ENCODE assay signal across 26 mouse cellular contexts in the genomic region with DNA sequence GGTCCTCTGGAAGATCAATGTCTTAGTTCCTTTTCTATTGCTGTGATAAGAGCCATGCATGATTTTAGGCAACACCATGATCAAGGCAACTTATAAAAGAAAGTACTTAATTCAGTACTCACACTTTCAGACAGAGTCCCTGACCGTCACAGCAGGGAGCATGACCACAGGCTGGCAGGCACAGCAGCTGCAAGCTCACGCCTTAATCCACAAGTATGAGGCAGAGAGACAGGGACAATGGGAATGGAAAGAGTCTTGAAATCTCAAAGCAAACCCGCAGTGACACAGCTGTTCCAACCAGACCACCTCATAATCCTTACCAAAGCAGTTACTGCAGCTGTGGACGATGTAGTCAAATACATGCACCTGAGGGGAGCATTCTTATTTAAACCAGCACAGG. TPM values are rescaled to one million over a fixed set of nuclear protein-coding genes. Genes with fewer than 3 reads are reported as not detected.
"Had no signal": no experiment of that assay in that cellular context is flagged by ENCODE, and none has a peak within 500 bp of the region (broad histone marks: within the 10 kb centered on the region; RNA-seq: fewer than 3 reads in every experiment).

No protein-coding gene starts in this region.

- H3K4me2 ChIP-seq: kidney, embryonic 15.5 days; limb, embryonic 12.5 days; limb, embryonic 15.5 days; liver, embryonic 11.5 days; lung, embryonic 14.5 days; neural tube, embryonic 12.5 days had no signal

- H3K27ac ChIP-seq: kidney, embryonic 15.5 days; limb, embryonic 12.5 days; limb, embryonic 15.5 days; liver, embryonic 14.5 days; macrophage; midbrain, embryonic 10.5 days; neural tube, embryonic 12.5 days; stomach, postnatal 0 days had no signal

- ATAC-seq: intestine, postnatal 0 days; liver, postnatal 0 days; lung, postnatal 0 days had no signal

- DNase-seq: kidney, adult 2 months; kidney, postnatal 10 days; kidney, postnatal 4 days; left cerebral cortex, postnatal 4 days; liver, postnatal 0 days; lung, embryonic 14.5 days; right cerebral cortex, adult 18-20 months; right cerebral cortex, postnatal 14 days; right cerebral cortex, postnatal 4 days; thymus, adult 2 months; thymus, postnatal 14 days; thymus, postnatal 4 days had no signal

- H3K27me3 ChIP-seq: neural tube, embryonic 12.5 days had no signal

- H3K9me3 ChIP-seq: kidney, embryonic 15.5 days; limb, embryonic 12.5 days; limb, embryonic 15.5 days; megakaryocyte, embryonic 14.5 days; midbrain, embryonic 10.5 days; neural tube, embryonic 12.5 days had no signal

- H3K36me3 ChIP-seq: kidney, embryonic 15.5 days; limb, embryonic 12.5 days; limb, embryonic 15.5 days; midbrain, embryonic 10.5 days; neural tube, embryonic 12.5 days had no signal

- H3K9ac ChIP-seq: kidney, embryonic 15.5 days; limb, embryonic 12.5 days; limb, embryonic 15.5 days; liver, embryonic 14.5 days; liver, postnatal 0 days; lung, embryonic 14.5 days; neural tube, embryonic 12.5 days had no signal

- H3K4me3 ChIP-seq: kidney, embryonic 15.5 days; limb, embryonic 12.5 days; limb, embryonic 15.5 days; megakaryocyte, embryonic 14.5 days; midbrain, embryonic 10.5 days; neural tube, embryonic 12.5 days had no signal

RNA-seq across cellular contexts. Expression of a gene that starts 2.4 kb away (rescaled TPM):
- total RNA-seq: neutrophil, adult 5-6 weeks had no signal
- polyA plus RNA-seq: kidney, embryonic 15.5 days; limb, embryonic 12.5 days; limb, embryonic 15.5 days; liver, embryonic 11.5 days; liver, embryonic 14.5 days; liver, postnatal 0 days; lung, embryonic 14.5 days; lung, postnatal 0 days; macrophage; midbrain, embryonic 10.5 days; stomach, embryonic 14.5 days; thymus, adult 2 months had no signal

RNA-seq across cellular contexts. Expression of a gene that starts 18.2 kb away (rescaled TPM):
- total RNA-seq: neutrophil, adult 5-6 weeks had no signal
- polyA plus RNA-seq: intestine, postnatal 0 days; limb, embryonic 12.5 days; limb, embryonic 15.5 days; liver, embryonic 11.5 days; liver, embryonic 14.5 days; liver, postnatal 0 days; lung, embryonic 14.5 days; macrophage; midbrain, embryonic 10.5 days; stomach, embryonic 14.5 days; stomach, postnatal 0 days had no signal
